Mouse (Mus musculus): Measurements from ENCODE around the gene Barhl1.

- TF ChIP-seq EP300 (IDR thresholded peaks at IDR 0.05) (no peak), CTCF (IDR thresholded peaks at IDR 0.05) (no peak)
Measured at GRCm38 (mm10) chr2:28892796-28893195, 23.7 kb downstream of the Barhl1 start.

Data from lung, postnatal 0 days (tissue).